Mouse (Mus musculus): ENCODE data around the gene Prm2. TPM values are rescaled to one million over a fixed set of nuclear protein-coding genes. Genes with fewer than 3 reads are reported as not detected.

The Prm2 gene
- polyA plus RNA-seq (2012; rRNA removed), result 0.22 and 0.36 TPM in 2 replicates

GRCm38 (mm10) chr16:10796034-10796433 is at the start of gene Prm2:
Gene Prm2, minus strand, starts transcription at chr16:10796134.

DNA sequence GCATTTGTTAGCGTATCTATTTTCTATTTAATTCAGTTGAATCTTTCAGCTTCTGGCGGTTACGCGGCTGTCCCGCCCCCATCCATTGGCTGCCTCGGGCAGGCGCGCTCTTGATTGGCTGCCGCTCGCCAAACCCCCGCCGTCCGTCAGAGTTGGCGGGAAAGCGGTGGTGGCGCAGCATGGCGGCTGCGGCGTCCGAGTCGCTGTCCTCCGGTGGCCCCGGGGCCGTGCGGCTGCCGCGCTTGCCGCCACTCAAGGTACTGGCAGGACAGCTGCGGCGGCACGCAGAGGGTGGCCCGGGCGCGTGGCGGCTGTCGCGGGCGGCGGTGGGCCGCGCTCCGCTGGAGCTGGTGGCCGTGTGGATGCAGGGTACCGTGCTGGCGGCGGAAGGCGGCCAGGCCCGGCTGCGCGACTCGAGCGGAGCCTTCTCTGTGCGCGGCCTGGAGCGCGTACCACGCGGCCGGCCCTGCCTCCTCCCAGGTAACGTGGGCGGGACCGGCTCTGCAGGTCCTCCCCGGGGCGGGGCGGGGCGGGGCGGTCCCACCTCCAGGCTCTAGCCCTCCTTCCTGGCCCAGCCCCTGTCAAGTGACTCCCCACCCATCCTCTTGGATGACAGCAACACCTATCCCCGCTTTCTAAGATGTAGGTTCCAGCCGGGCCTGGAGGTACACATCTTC is 39.1 kb upstream of the Prm2 start, which contains the start of gene Rmi2:
Rmi2 (plus strand) TSS at position 149 of the 677 bp plus-strand sequence.

DNA sequence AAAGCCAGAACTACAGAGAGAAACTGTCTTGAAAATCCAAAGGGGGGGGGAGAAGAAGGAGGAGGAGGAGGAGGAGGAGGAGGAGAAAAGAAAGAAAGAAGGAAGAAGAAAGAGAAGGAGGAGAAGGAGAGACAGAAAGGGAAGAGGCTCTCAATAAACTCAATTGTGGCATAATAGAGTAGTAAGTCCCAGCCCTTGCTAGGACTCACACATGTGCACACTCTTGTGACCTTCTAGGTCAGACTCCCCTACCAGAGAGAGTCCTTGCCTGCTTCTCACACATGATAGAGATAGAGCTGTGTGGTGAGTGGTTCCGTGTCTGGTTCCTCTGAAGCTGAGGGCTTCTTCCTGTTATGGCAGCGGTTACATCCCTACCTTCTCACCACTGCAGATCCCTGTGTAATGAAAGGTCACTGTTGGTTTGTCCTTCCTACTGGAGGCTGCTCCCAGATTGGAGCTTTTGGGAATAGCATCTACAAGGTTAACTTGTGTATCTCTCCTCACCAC is 17.0 kb upstream of the Prm2 start, which contains the start of gene Gm11172:
Gm11172 (plus strand) TSS at position 51 of the 507 bp plus-strand sequence.

DNA sequence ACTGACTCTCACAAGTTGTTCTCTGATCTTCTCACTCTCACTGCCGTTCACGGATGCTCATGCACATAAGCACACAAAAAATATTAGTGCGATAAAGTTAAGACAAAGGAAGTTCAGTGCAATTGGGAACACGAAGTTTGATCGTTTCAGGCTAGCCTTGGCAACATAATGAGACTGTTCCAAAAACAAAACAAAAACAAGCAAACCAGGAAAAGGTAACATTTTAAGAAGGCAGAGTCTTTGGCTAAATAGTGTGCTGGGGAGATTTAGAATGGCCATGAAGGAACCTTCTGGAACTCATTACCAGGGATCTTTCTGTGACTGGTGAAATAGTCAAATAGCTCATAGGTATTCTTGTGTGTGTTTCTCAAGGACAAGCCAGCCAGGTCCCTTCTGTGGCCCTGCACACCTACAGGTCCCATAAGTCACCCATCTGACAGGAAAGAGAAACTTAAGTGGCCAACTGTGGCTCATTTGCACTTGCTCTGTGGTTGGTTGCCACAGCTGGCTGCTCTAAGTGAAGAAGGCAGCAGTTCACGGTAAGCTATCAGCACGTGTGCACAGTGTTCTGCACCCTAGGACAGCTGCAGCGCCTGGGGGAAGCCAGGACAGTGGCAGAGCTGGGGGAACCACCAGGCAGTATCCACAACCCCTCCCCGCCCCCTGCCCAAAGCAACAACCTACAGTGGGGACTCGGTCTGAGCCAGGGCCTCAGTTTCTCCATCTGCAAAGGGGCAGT is 10.0 kb upstream of the Prm2 start, which contains the start of gene Prm1:
Prm1 (minus strand) TSS at position 51 of the 739 bp plus-strand sequence.

GRCm38 (mm10) chr16:10790702-10791101 is 5.2 kb downstream of the Prm2 start, which contains the start of gene Prm3:
Gene Prm3, minus strand, starts transcription at chr16:10790914.

DNA sequence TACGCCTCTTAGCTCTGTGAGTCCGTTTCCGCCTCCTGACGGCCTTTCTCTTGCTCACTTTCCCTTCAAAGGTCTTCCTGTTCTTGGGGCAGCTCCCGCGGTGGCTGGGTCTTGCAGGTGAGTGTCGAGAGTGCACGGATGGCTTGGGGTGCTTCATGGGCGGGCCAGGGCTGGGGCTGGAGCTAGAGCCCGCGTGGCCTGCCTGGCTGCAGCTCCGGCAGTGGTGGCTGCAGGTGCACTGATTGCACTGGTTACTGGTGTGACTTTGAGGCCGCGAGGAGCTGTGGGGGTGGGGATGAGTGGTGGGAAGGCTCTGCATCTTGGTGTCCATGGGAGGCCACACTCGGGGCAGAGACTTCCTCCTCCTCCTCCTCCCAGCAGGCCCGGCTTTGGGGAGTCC is 7.7 kb downstream of the Prm2 start, which contains the start of gene Tnp2:
Tnp2 (minus strand) TSS at position 390 of the 400 bp plus-strand sequence.

GRCm38 (mm10) chr16:10785371-10786231 is 10.3 kb downstream of the Prm2 start, which contains the start of gene Socs1:
Gene Socs1, minus strand, starts transcription at chr16:10785536.

Other genes with a start within 250 kb of the Prm2 start
- 11.1 and 12.1 TPM in 2 replicates for gene Socs1, start 10.6 kb downstream of the Prm2 start, polyA plus RNA-seq (2012; rRNA removed)
- gene Tnp2, start 7.5 kb downstream of the Prm2 start, polyA plus RNA-seq (2012; rRNA removed), result not detected in 2 replicates
- not detected in 2 replicates for gene Prm3, start 5.2 kb downstream of the Prm2 start, polyA plus RNA-seq (2012; rRNA removed)
- not detected in 2 replicates for gene Prm1, start 9.7 kb upstream of the Prm2 start, polyA plus RNA-seq (2012; rRNA removed)
- gene Gm11172, start 16.8 kb upstream of the Prm2 start, polyA plus RNA-seq (2012; rRNA removed), result not detected in 2 replicates
- 4.7 and 5.2 TPM in 2 replicates for gene Rmi2, start 38.9 kb upstream of the Prm2 start, polyA plus RNA-seq (2012; rRNA removed)

Data from colon, adult 2 months (tissue).